Mouse (Mus musculus): ENCODE measurements at regions not wholly inside any gene's neighbourhood (a gene's known extent, or its start where the extent isn't known, plus 50 kb on each side); places are given as distances from the start of the nearest gene placed in this dataset.

GRCm38 (mm10) chr12:59589354-59589753 is 369.8 kb upstream of the Fbxo33 start:
- DNase-seq (ENCODE audit: low read depth) = no peak

DNA sequence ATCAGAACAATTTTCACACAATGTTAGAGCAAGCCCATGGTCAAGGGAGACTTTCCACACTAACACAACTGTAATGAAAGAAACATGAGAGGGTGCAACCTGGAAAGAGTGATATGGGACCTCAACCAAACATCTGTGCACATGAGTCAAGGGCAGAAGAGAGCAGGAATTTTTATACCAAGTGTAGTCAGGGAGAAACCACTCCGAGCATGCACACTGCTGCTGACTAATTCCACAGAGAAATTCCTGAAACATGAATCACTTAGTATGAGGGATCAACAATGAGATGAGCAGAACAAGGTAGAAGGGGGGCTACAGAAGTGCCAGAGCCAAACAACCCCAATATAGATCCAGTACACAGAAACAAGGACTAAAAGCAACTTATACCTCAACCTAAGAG is 363.1 kb upstream of the Fbxo33 start:
- no peak for DNase-seq (ENCODE audit: low read depth)

DNA sequence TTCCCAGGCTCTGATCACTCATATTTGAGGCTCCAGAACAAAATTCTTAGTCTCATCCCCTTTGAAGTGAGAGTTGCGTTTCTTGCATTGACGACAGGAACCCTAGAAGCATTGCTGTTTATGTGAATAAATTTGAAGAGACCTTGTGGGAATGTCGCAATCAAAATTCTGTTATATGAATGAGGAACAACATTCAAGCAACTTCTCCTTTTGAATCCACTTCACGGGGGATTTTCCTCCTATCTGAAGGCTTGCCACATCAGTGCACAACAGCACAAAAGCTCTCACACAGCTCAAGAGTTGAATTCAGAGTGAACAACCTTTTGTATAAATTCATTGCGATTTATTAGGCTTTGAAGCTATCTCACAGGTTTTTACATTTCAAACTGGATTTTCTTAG is 360.2 kb upstream of the Fbxo33 start:
- DNase-seq (ENCODE audit: low read depth) = no peak

DNA sequence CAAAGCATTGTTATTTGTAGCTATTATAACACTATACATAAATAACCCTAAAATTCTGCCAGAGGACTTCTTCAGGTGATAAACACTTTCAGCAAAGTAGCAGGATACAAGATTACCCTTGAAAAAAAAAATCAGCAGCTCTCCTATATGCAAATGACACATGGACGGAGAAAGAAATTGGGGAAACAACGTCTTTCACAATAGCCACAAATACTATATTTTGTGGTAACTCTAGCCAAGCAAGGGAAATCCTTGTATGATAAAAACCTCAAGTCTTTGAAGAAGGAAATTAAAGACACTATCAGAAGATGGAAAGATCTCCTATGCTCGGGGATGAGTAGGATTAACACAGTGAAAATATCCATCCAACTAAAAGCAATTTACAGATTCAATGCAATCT is 344.4 kb upstream of the Fbxo33 start:
- DNase-seq (ENCODE audit: low read depth) = no peak

- DNase-seq (ENCODE audit: low read depth) = no peak
These were observed 320.3 kb upstream of the Fbxo33 start for GRCm38 (mm10) chr12:59539788-59540187.

- DNase-seq (ENCODE audit: low read depth) = no peak
These were observed 311.0 kb upstream of the Fbxo33 start for GRCm38 (mm10) chr12:59530521-59530920.

DNA sequence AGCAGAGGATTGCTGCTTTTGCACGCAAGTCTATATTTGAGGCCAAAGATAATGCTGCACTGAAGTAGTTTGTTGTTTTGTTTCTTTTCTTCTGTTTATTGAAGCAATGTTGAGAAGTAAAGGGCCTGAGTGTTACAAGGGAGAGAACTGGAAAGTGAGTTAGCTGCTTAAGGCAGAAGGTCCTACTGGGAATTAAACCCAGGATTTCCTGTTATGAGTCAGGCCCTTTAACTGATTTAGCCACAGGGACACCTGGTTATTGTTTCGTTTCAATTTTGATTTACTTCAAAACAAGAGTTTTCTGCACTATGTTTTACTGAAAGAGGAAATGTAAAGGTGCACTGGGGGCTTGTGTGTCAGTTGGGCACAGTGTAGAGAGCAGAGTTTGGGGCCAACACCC is 303.8 kb upstream of the Fbxo33 start:
- DNase-seq (ENCODE audit: low read depth) = no peak

DNA sequence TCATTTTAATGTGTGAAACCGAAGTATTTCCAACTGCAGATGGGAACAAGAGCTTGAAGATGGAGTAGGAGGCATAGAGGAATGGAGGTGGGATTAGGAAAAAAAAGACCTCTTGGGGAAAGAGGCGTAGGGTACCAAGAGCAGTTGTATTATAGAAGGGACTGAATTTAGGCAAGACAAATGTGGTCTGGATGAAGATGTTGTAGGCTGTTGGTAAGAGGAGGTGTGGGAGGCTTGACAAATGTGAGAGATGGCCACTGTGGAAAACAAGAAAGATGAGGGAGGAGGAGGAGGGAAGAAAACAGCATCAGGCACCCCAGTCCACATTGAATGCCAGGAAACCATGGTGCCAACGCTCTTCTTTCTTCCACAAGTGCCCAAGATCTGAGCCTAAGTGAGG is 302.4 kb upstream of the Fbxo33 start:
- no peak for DNase-seq (ENCODE audit: low read depth)

DNA sequence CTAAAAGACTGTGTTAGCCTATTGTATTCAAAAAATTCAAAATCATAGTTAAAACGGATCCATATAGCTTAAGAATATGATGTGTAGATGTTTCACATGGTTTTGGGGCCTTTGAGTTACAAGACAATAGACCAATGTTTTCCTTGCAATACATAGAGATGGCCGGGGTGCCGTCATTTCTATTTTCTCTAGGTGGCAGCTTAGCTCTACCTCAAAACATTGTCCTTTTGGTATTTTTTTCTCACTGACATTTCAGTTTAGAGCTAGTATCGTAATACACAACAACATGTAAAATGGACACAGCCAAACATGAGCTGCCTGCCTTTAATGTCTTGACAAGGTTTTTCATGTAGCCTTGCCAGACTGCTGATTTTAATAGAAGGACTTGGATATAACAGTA is 290.3 kb upstream of the Fbxo33 start:
- no peak for DNase-seq (ENCODE audit: low read depth)

- no peak for DNase-seq (ENCODE audit: low read depth)
These were observed 289.6 kb upstream of the Fbxo33 start for GRCm38 (mm10) chr12:59509175-59509574.

DNA sequence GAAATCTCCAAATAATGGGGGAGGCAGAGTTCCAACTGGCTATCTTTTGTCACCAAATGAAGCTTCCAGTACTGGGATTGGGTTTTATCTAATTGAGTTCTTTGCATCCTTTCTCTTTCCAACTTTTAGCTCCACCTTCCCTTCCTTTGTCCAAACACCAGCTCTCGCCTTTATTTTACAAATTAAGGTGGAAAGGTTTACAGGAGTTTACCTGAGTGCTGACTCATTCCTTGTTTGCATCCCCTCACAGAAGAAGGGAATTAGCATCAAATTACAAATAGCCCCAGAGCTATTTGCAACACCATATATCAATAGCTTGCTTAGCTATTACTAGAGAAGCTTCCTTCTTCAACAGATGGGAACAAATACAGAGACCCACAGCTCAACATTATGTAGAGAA is 287.9 kb upstream of the Fbxo33 start:
- DNase-seq (ENCODE audit: low read depth) = no peak

DNA sequence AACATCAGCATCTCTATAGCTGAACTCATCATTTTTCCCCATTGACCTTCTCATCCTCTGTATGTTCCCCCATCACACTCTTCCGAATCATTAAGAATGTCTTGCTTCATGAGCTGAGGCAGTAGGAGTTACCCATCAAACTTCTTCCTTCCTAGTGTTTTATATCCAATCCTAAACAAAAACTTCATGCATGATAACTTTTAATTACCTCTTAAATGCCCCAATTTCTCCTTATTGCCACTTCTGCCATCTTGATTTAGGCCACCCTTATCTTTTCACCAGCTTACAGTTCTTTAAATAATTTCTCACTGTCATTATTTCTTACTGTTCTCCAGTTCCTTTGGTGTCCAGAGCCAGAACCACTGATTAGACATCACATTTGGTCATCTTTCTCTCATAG is 277.9 kb upstream of the Fbxo33 start:
- no peak for DNase-seq (ENCODE audit: low read depth)

DNA sequence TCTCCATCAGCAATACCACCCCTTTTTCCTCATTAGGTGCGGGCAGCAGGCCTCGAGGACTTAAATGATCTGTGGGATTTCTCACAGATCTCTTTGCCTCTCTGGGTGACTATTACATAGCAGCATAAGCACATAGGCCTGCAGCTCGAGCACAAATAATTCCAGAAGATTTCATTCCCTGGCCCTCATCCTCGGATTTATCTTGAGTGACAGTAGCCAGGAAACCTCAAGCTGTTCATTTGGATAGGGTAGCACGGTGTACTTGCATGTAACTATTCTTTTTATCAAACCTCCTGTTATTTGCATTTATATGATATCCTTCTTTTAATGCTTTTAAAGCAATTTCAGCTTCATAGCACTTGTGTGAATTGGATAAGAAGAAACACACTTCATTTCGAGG is 268.5 kb upstream of the Fbxo33 start:
- no peak for DNase-seq (ENCODE audit: low read depth)

- DNase-seq (ENCODE audit: low read depth) = no peak
These were observed 268.0 kb upstream of the Fbxo33 start for GRCm38 (mm10) chr12:59487507-59487906.

DNA sequence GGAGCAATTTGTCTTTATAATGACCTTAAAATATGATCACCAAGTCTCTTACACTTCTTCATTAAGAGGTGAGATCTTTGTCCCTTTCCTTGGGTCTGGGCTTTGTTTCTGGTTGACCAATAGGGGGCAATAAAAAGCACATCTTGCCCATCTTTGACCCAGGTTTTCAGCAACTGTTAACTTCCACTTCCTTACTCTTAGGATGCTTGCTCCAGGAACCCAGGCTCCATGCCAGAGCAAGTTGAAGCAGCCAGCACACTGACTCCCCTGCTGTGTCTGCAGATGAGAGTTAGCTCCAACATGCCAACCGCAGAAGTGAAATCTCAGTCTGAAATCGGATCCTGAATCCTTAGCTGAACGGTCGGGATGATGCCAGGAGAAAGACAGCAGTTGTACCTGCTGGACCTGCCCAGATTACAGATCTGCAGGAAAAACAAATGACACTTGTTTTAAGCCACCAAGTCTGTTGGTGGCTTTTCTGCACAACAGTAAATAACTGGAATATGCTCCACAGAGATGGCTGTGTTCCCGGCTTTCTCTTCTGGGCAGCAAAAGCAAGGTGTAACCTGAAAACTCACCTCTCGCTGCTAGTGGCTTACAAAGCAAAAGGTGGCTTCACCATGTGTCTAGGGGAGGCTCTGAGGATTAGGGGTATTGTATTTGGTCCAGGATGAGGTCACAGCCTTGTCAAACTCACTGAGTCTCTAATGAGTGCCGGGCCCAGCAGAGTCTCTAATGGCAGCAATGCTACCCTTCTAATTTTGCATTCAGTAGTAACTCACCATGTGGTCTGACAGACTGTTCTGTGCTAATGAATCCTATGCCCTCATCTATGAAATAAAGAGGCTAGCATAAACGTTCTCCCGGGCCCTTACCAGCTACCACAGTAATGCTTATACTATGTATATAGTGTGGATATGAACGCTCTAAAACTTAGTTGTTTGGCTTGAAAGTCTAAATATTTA is 241.8 kb upstream of the Fbxo33 start:
- DNase-seq (ENCODE audit: low read depth) = no peak

DNA sequence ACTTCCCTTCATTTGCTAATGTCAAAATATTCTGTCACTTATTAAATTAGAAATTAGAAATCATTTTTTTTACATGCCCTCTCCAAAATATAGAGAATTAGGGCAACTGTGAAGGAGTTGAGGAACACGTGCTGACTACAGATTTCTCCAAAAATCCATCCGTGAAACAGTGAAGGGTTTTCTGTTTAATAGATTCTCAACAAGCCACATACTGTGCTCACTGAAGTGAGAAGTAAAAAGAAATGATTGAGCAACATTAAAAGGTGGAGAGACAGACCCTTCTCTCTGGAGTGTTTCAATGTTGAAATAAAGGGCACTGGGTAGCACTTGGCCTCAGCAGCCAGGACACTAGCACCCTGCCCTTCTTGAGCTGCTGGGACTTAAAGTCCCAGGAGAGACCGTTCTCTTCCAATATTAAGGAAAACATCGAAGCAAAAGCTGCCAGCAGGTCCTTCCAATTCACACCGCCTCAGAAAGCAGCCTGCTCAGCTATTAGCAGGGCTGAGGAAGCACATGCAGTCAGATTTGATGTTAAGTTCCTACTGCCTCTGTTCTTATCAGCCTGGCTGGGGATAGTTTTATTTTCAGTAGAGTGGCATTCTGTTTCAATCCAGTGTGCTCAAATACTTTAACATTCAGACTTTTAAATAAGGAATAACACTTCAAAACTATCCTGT is 236.8 kb upstream of the Fbxo33 start:
- no peak for DNase-seq (ENCODE audit: low read depth)

DNA sequence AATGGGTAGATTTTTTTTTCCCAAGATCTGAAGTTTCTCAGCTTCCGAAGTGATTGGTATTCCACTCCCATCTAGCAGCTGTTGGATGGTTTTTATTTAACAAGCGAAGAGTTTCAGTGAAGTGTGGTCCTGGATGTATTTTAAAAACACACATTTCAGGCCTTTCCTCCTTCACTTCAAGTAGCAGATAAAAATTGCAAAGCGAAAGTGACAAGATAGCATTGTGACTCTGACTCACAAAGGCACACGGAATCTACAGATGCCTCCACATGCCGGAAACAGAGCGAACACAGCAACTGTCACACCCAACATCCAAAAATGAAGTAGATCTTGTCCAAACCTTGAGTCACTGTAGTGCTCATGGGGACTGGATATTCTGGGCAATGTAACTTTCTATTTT is 195.5 kb upstream of the Fbxo33 start:
- no peak for DNase-seq (ENCODE audit: low read depth)

- no peak for DNase-seq (ENCODE audit: low read depth)
These were observed 192.0 kb upstream of the Fbxo33 start for GRCm38 (mm10) chr12:59411491-59411890.

DNA sequence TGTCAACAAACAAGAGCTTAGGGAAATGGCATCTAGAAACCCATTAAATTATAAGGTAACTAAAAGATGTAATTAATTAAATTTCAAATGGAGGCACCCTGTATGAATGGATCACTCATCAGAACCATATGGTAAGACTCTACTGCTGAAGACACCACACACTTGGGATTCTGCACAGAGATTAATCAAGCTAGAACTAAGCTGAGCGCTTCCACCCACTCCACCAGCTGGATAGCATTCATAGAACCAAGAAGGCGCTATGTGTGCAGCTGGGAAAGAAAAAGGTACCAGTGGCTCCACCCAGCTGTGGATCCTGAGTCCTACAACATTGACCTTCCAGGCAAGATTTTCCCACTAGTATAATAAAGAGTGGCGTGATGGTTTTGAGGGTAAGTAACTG is 171.6 kb upstream of the Fbxo33 start:
- DNase-seq (ENCODE audit: low read depth) = no peak

DNA sequence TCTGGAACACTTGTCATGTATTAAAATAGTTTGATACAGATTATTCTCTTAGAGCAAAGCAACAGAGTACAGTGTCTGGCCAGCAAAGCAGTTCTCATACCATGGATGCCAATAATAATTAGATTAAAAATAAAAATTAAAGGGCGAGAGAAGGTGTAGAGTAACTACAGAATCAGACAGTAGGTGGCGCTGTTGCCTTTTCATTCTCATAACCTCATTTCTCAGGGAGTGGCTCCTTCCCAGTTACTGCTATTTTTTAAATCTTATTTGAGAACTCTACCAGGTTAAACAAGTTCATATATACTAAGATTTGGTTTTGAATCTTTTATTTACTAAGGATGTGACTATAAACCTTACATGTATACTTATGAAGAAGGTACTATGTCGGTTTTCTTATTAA is 163.3 kb upstream of the Fbxo33 start:
- DNase-seq (ENCODE audit: low read depth) = peak; percentile 12

- DNase-seq (ENCODE audit: low read depth) = no peak
These were observed 122.1 kb upstream of the Fbxo33 start for GRCm38 (mm10) chr12:59341586-59341985.

DNA sequence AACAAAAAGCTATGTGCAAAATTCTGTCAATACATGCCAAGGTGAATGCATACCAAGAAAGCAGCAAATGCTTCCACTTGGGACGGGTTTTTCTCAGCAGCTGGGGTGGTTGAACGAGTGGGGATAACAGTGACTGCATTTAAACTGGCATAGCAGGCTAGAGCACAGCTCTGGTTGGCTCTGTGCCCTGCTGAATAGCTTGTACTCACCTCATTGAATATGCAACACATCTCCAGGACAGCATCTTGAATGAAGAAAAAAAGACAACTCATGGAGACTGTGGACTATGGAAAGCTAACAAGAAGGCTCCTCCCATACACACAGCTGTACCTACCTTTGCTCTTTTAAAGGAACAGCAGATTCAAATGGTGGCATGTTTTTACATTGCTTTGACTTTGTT is 111.2 kb upstream of the Fbxo33 start:
- no peak for DNase-seq (ENCODE audit: low read depth)

- no peak for DNase-seq (ENCODE audit: low read depth)
These were observed 93.2 kb upstream of the Fbxo33 start for GRCm38 (mm10) chr12:59312703-59313102.

GRCm38 (mm10) chr12:59307958-59308357 is 88.4 kb upstream of the Fbxo33 start:
- DNase-seq (ENCODE audit: low read depth) = no peak
